Mouse (Mus musculus): ENCODE measurements at regions not wholly inside any gene's neighbourhood (a gene's known extent, or its start where the extent isn't known, plus 50 kb on each side); places are given as distances from the start of the nearest gene placed in this dataset.

- DNase-seq = peak; percentile 2
Observed at GRCm38 (mm10) chr14:104658751-104659150, 136.3 kb upstream of the Rnf219 start.

- DNase-seq = no peak
Observed at GRCm38 (mm10) chr14:104649980-104650379, 127.5 kb upstream of the Rnf219 start.

- DNase-seq = no peak
Observed at GRCm38 (mm10) chr14:104644626-104645025, 122.2 kb upstream of the Rnf219 start.

- no peak for DNase-seq
Observed at GRCm38 (mm10) chr14:104642783-104643182, 120.3 kb upstream of the Rnf219 start.

GRCm38 (mm10) chr14:104639300-104639699, 116.9 kb upstream of the Rnf219 start:
- DNase-seq = no peak

GRCm38 (mm10) chr14:104611467-104611866, 89.0 kb upstream of the Rnf219 start:
- DNase-seq = no peak

- peak; percentile 3 for DNase-seq
Observed at GRCm38 (mm10) chr14:104610378-104610777, 87.9 kb upstream of the Rnf219 start.

- no peak for DNase-seq
Observed at GRCm38 (mm10) chr14:104594851-104595250, 72.4 kb upstream of the Rnf219 start.

Data from kidney, postnatal 14 days (tissue).